Mouse (Mus musculus): ENCODE measurements around the gene Opcml. TPM values are rescaled to one million over a fixed set of nuclear protein-coding genes. Genes with fewer than 3 reads are reported as not detected.

Gene Opcml
- polyA plus RNA-seq, 1 experiment from 2014 or later = 73.0 TPM

DNA sequence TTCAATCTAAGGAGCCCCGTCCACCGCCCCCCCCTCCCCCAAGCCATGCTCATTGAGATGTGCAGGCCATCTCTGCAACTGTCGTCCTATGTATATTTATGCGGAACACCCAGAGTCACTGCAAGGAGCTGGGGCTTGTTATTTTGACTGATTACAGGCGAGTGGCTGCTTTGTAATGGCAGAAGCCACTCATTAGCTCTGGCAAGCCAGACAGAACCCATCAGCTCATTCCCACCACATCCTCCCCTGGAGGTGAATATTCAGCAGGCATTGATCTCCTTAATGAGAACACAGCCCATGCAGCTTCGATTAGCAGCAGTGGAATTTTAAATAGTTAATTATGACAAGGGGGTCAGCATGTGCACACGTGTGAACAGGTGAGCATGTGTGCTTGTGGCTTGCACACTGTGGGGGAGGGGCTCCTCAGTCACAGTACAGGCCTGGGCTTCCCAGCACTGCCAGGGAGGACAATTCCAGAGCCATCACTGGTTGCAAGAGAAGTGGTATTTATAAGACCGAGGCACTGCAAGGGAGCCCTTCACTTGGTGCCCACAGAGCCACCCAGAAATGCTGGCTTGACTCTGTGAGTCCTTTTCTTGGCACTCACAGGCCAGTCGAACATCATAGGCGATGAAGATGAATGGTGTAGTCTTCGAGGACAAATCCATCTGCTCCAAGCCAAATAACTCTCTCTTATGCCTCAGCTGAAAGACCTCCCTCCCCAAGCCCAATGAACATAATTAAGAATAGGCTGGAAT lies 516.0 kb downstream of the Opcml start:
- WGBS = 49% methylated on average over 11 of the region's 11 CpGs
- Histone ChIP-seq H3K9me3 (replicated peaks; ENCODE audit: control insufficient read depth, low read length, poor library complexity, severe bottlenecking) (no peaks in the 10 kb centered on the region), H3K4me2 (ENCODE audit: low read length) (no peak overlapping the region), H3K27me3 (ENCODE audit: control insufficient read depth, insufficient read depth, low read depth, low read length) (no peaks in the 10 kb centered on the region), H3K36me3 (ENCODE audit: control insufficient read depth, insufficient read depth, low read length) (no peaks in the 10 kb centered on the region), H3K4me1 (ENCODE audit: control insufficient read depth, insufficient read depth, low read length) (peaks cover 4% of the 10 kb centered on the region), H3K9ac (ENCODE audit: low read depth, low read length) (no peak overlapping the region), H3K4me3 (ENCODE audit: low read depth, low read length) (no peak overlapping the region), H3K27ac (ENCODE audit: low read length) (no peak overlapping the region)
- ATAC-seq = peak; percentile 66; the same call in 1 of the 2 replicates

DNA sequence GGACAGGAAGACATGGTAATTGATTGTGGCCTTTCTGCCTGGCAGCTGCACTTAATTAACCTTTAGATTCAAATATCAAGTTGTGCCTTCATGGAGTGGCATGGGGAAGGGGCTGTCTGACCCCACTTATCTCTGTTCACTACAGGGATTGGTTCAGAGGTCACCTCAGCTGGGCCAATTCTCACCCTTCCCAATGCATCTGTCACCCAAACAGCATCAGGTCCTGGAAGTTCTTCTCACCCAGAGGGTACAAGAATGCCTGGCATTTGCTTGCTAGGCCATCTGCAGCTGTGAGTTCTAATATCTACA lies 516.5 kb downstream of the Opcml start:
- no peak for ATAC-seq
- no peak overlapping the region for H3K4me2 ChIP-seq (ENCODE audit: low read length)
- no peak overlapping the region for H3K27ac ChIP-seq (ENCODE audit: low read length)
- no peaks in the 10 kb centered on the region for H3K36me3 ChIP-seq (ENCODE audit: control insufficient read depth, insufficient read depth, low read length)
- peaks cover 4% of the 10 kb centered on the region for H3K4me1 ChIP-seq (ENCODE audit: control insufficient read depth, insufficient read depth, low read length)
- no peaks in the 10 kb centered on the region for H3K27me3 ChIP-seq (ENCODE audit: control insufficient read depth, insufficient read depth, low read depth, low read length)
- no peak overlapping the region for H3K9ac ChIP-seq (ENCODE audit: low read depth, low read length)
- no peak overlapping the region for H3K4me3 ChIP-seq (ENCODE audit: low read depth, low read length)
- no peaks in the 10 kb centered on the region for H3K9me3 ChIP-seq (replicated peaks; ENCODE audit: control insufficient read depth, low read length, poor library complexity, severe bottlenecking)

DNA sequence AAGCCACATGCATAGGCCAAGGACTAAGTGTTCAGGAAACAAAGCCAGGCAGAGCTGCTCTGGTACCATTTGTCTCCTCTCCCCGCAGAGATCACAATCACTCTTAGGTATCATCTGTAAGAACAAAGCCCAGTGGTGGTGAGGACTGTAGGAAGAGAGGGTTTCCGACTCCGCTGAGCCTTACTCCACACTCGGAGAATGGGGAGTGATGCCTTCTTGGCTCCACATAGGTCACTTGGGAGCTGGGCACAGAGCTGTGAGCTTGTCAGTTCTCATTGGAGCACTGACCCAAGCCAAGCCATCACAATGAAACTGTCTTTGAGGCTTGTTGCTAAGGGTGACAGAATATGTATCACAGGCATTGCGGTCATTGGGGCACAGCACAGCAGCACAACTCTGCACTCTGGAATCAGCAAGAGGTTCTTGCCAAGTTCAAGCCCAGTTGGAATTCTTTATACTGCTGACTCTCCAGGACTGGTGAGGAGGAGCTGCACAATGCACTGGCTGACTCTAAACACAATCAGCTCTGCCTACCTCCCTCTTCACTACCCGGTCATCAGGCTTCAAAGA lies 517.0 kb downstream of the Opcml start:
- ATAC-seq = no peak
- peaks cover 4% of the 10 kb centered on the region for H3K4me1 ChIP-seq (ENCODE audit: control insufficient read depth, insufficient read depth, low read length)
- no peak overlapping the region for H3K9ac ChIP-seq (ENCODE audit: low read depth, low read length)
- no peaks in the 10 kb centered on the region for H3K36me3 ChIP-seq (ENCODE audit: control insufficient read depth, insufficient read depth, low read length)
- no peaks in the 10 kb centered on the region for H3K27me3 ChIP-seq (ENCODE audit: control insufficient read depth, insufficient read depth, low read depth, low read length)
- WGBS = 61% methylated on average over 6 of the region's 6 CpGs
- H3K4me2 ChIP-seq (ENCODE audit: low read length) = no peak overlapping the region
- H3K4me3 ChIP-seq (ENCODE audit: low read depth, low read length) = no peak overlapping the region
- no peaks in the 10 kb centered on the region for H3K9me3 ChIP-seq (replicated peaks; ENCODE audit: control insufficient read depth, low read length, poor library complexity, severe bottlenecking)
- H3K27ac ChIP-seq (ENCODE audit: low read length) = no peak overlapping the region

DNA sequence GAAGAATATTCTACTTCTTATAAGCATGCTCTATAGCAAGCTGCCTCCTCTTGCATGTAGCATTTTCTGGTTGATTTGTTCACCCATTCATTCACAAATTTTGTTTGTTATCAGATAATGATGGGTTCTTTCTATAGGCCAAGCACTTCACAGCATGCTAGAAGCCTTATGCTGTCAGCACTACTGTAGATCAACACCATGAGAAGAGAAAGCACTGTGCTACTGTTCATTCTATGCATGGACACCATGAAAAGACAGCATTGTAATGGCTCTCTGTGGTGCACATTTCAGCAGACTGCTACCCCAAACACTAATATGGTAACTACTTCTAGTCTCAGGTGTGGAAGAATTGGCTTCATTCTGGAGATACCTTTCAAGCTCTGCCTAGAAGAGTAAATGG lies 527.3 kb downstream of the Opcml start:
- no peak overlapping the region for H3K9ac ChIP-seq (ENCODE audit: low read depth, low read length)
- H3K4me3 ChIP-seq (ENCODE audit: low read depth, low read length) = no peak overlapping the region
- H3K27ac ChIP-seq (ENCODE audit: low read length) = no peak overlapping the region
- no peaks in the 10 kb centered on the region for H3K4me1 ChIP-seq (ENCODE audit: control insufficient read depth, insufficient read depth, low read length)
- H3K9me3 ChIP-seq (replicated peaks; ENCODE audit: control insufficient read depth, low read length, poor library complexity, severe bottlenecking) = no peaks in the 10 kb centered on the region
- H3K4me2 ChIP-seq (ENCODE audit: low read length) = no peak overlapping the region
- no peak for ATAC-seq
- H3K36me3 ChIP-seq (ENCODE audit: control insufficient read depth, insufficient read depth, low read length) = no peaks in the 10 kb centered on the region
- H3K27me3 ChIP-seq (ENCODE audit: control insufficient read depth, insufficient read depth, low read depth, low read length) = no peaks in the 10 kb centered on the region

DNA sequence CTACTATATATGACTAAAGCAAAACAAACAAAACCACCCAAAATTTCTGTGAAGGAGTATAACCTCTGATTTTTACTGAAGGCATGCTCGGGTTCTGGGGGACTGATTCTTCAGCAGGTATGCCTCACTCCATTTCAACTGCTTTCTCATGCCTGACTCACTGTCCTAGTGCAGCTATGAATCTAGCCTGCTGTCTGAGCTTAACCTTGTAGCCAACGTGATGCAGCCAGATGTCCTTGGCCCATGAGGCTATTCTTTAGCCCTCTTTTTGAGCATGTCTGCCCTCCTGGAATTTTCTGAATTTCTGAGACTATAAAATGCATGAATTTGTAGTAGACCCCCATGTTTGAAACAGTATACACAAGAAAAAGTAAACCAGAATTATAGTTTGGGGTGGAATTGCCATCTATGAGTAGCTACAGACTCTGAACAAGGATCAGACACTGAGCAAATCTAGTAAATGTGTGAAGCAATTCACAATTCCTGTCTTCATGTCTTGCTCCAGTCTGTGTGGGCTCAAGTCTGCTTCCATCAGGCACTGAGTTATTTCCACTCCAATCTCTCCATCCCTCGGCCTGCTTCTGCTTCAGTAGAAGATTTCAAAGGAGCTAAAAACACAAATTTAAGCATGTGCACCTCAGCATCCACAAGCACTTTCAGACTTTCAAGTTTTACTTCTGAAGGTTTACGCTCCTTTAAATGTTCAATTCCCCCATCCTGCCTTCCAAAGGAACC lies 528.6 kb downstream of the Opcml start:
- H3K4me2 ChIP-seq (ENCODE audit: low read length) = no peak overlapping the region
- H3K27ac ChIP-seq (ENCODE audit: low read length) = no peak overlapping the region
- WGBS = 82% methylated on average over 4 of the region's 4 CpGs
- H3K9ac ChIP-seq (ENCODE audit: low read depth, low read length) = no peak overlapping the region
- no peak for ATAC-seq
- no peaks in the 10 kb centered on the region for H3K27me3 ChIP-seq (ENCODE audit: control insufficient read depth, insufficient read depth, low read depth, low read length)
- no peaks in the 10 kb centered on the region for H3K9me3 ChIP-seq (replicated peaks; ENCODE audit: control insufficient read depth, low read length, poor library complexity, severe bottlenecking)
- H3K36me3 ChIP-seq (ENCODE audit: control insufficient read depth, insufficient read depth, low read length) = no peaks in the 10 kb centered on the region
- no peaks in the 10 kb centered on the region for H3K4me1 ChIP-seq (ENCODE audit: control insufficient read depth, insufficient read depth, low read length)
- no peak overlapping the region for H3K4me3 ChIP-seq (ENCODE audit: low read depth, low read length)

DNA sequence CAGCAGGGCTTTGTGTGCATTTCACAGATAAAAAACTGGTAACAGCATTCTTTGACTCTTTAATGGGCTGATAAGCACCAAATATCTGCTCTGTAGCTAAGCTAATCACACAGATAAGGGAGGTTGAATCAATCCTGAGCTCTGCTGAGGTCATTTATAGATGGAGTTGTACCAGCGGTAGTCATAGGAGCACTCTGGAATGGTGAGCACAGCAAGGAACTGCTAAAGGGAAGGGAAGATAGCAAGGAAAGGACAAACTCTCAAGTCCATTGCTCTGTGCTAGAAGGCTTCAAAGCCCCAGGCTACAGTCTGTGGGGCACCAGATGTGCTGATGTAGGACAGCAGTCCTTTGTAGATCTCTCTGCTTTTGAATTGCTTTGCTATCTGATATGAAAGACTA lies 529.2 kb downstream of the Opcml start:
- WGBS = 48% methylated on average over 1 of the region's 1 CpGs
- ATAC-seq = no peak
- no peaks in the 10 kb centered on the region for H3K27me3 ChIP-seq (ENCODE audit: control insufficient read depth, insufficient read depth, low read depth, low read length)
- H3K9ac ChIP-seq (ENCODE audit: low read depth, low read length) = no peak overlapping the region
- no peaks in the 10 kb centered on the region for H3K4me1 ChIP-seq (ENCODE audit: control insufficient read depth, insufficient read depth, low read length)
- H3K9me3 ChIP-seq (replicated peaks; ENCODE audit: control insufficient read depth, low read length, poor library complexity, severe bottlenecking) = no peaks in the 10 kb centered on the region
- H3K36me3 ChIP-seq (ENCODE audit: control insufficient read depth, insufficient read depth, low read length) = no peaks in the 10 kb centered on the region
- no peak overlapping the region for H3K4me2 ChIP-seq (ENCODE audit: low read length)
- no peak overlapping the region for H3K27ac ChIP-seq (ENCODE audit: low read length)
- H3K4me3 ChIP-seq (ENCODE audit: low read depth, low read length) = no peak overlapping the region

DNA sequence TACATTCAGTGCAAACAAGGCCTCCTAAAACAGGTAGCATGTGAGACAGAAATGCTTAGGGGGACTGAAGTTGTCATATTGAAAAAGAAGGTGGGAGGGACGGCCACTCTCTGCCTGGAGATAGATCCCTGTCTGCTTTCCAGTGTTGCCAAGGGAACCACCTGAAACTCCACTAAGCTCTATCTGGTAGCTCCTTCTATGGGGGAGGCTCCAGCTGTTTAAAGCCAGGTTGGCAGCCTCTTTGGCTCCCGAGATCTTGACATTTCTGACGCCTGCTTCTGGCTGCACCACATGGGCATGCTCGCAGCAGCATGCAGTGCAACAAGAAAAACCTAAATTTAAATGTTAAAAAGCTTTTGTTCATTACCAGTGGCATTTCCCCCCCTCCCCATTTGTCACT lies 537.4 kb downstream of the Opcml start:
- no peak overlapping the region for H3K4me2 ChIP-seq (ENCODE audit: low read length)
- H3K36me3 ChIP-seq (ENCODE audit: control insufficient read depth, insufficient read depth, low read length) = no peaks in the 10 kb centered on the region
- no peak overlapping the region for H3K4me3 ChIP-seq (ENCODE audit: low read depth, low read length)
- H3K27ac ChIP-seq (ENCODE audit: low read length) = peak overlapping the region; percentile 53
- 9% methylated on average over 4 of the region's 4 CpGs for WGBS
- peaks cover 10% of the 10 kb centered on the region for H3K4me1 ChIP-seq (ENCODE audit: control insufficient read depth, insufficient read depth, low read length)
- ATAC-seq = peak; percentile 75
- H3K27me3 ChIP-seq (ENCODE audit: control insufficient read depth, insufficient read depth, low read depth, low read length) = no peaks in the 10 kb centered on the region
- H3K9me3 ChIP-seq (replicated peaks; ENCODE audit: control insufficient read depth, low read length, poor library complexity, severe bottlenecking) = no peaks in the 10 kb centered on the region
- H3K9ac ChIP-seq (ENCODE audit: low read depth, low read length) = no peak overlapping the region

DNA sequence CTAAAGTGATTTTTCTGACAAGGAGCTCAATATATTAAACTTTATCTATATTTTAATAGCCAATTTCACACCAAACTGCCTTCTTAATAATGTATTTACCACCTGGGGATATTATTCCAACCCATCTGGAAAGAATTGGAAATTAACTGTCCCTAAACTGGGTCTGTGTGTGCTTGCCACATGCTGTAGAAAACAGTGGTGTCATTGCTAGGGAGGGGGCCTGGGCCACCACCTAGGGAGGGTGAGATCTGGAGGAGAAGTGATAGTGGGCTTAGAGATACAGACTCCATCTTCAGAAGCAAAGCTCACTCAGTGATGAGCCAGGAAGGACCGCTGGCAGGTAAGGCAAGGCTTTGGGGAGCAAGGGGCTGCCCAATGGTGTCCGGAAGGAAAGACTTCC lies 537.9 kb downstream of the Opcml start:
- Histone ChIP-seq H3K4me1 (ENCODE audit: control insufficient read depth, insufficient read depth, low read length) (peaks cover 10% of the 10 kb centered on the region), H3K9ac (ENCODE audit: low read depth, low read length) (no peak overlapping the region), H3K9me3 (replicated peaks; ENCODE audit: control insufficient read depth, low read length, poor library complexity, severe bottlenecking) (no peaks in the 10 kb centered on the region), H3K27me3 (ENCODE audit: control insufficient read depth, insufficient read depth, low read depth, low read length) (no peaks in the 10 kb centered on the region), H3K4me2 (ENCODE audit: low read length) (no peak overlapping the region), H3K36me3 (ENCODE audit: control insufficient read depth, insufficient read depth, low read length) (no peaks in the 10 kb centered on the region), H3K4me3 (ENCODE audit: low read depth, low read length) (no peak overlapping the region), H3K27ac (ENCODE audit: low read length) (peak overlapping the region; percentile 53; the same call in 1 of the 2 replicates)
- peak; percentile 42; the same call in 1 of the 2 replicates for ATAC-seq
- 91% methylated on average over 2 of the region's 2 CpGs for WGBS

DNA sequence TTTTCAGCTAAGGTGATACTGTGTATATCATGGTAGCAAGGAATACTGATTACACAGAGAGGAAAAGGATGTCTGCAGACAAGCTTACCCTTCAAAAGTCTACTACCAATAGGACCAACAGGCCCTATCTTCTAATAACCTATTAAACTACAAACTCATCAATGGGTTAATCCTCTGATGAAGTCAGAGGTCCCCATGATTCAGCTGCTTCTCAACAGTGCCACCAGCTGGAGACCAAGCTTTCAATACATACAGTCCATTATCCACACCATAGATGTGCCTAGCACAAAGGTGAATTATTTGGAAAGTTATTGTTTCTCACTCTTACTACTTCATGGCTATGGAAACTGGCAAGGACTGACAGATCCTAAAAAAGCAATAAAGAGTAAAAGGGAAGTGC lies 538.9 kb downstream of the Opcml start:
- Histone ChIP-seq H3K4me1 (ENCODE audit: control insufficient read depth, insufficient read depth, low read length) (peaks cover 10% of the 10 kb centered on the region), H3K9me3 (replicated peaks; ENCODE audit: control insufficient read depth, low read length, poor library complexity, severe bottlenecking) (no peaks in the 10 kb centered on the region), H3K4me2 (ENCODE audit: low read length) (no peak overlapping the region), H3K27me3 (ENCODE audit: control insufficient read depth, insufficient read depth, low read depth, low read length) (no peaks in the 10 kb centered on the region), H3K27ac (ENCODE audit: low read length) (no peak overlapping the region), H3K36me3 (ENCODE audit: control insufficient read depth, insufficient read depth, low read length) (no peaks in the 10 kb centered on the region), H3K9ac (ENCODE audit: low read depth, low read length) (no peak overlapping the region), H3K4me3 (ENCODE audit: low read depth, low read length) (no peak overlapping the region)
- no peak for ATAC-seq
